Mouse (Mus musculus): ENCODE results near the gene Trim14. TPM values are rescaled to one million over a fixed set of nuclear protein-coding genes. Genes with fewer than 3 reads are reported as not detected.

The Trim14 gene
- total and polyA plus RNA-seq, 3 experiments, result 2.1 to 2.9 (median 2.5) TPM

- intact Hi-C loops (cut with DNase I), result no loop called here
- TF ChIP-seq EP300 (IDR thresholded peaks at IDR 0.05; ENCODE audit: insufficient read depth, low read depth, low read length) (no peak), POLR2A (IDR thresholded peaks at IDR 0.05; ENCODE audit: insufficient read depth, low read depth, low read length) (no peak), CTCF (IDR thresholded peaks at IDR 0.05) (no peak)
- no peaks in the 10 kb centered on the region for H3K27me3 ChIP-seq (ENCODE audit: control insufficient read depth, insufficient read depth, low read length)
- no peaks in the 10 kb centered on the region for H3K4me1 ChIP-seq (ENCODE audit: control insufficient read depth, insufficient read depth, low read length)
- H3K79me2 ChIP-seq (replicated peaks; ENCODE audit: control insufficient read depth, insufficient read depth, low read length), result no peaks in the 10 kb centered on the region
- H3K36me3 ChIP-seq (ENCODE audit: control insufficient read depth, insufficient read depth, low read length), result no peaks in the 10 kb centered on the region
- H3K4me3 ChIP-seq, result no peak overlapping the region
- WGBS, result 95% methylated on average over 14 of the region's 14 CpGs
- H3K27ac ChIP-seq, result no peak overlapping the region
- H3K9ac ChIP-seq (ENCODE audit: low read depth, low read length), result no peak overlapping the region
- no peak for DNase-seq
Observed at GRCm38 (mm10) chr4:46562841-46563240, 26.9 kb upstream of the Trim14 start.

- WGBS, result 68% methylated on average over 5 of the region's 5 CpGs
- no peak for TF ChIP-seq CTCF (IDR thresholded peaks at IDR 0.05)
- TF ChIP-seq EP300 (IDR thresholded peaks at IDR 0.05; ENCODE audit: insufficient read depth, low read depth, low read length), result no peak
- TF ChIP-seq POLR2A (IDR thresholded peaks at IDR 0.05; ENCODE audit: insufficient read depth, low read depth, low read length), result no peak
Observed at GRCm38 (mm10) chr4:46562037-46562436, 26.1 kb upstream of the Trim14 start.

GRCm38 (mm10) chr4:46560069-46560705, 24.2 kb upstream of the Trim14 start:
- no peak overlapping the region for H3K9ac ChIP-seq (ENCODE audit: low read depth, low read length)
- intact Hi-C loops (cut with DNase I), result no loop called here
- 74% methylated on average over 14 of the region's 14 CpGs for WGBS
- no peak for DNase-seq
- H3K4me3 ChIP-seq, result no peak overlapping the region
- H3K36me3 ChIP-seq (ENCODE audit: control insufficient read depth, insufficient read depth, low read length), result no peaks in the 10 kb centered on the region
- no peaks in the 10 kb centered on the region for H3K79me2 ChIP-seq (replicated peaks; ENCODE audit: control insufficient read depth, insufficient read depth, low read length)
- no peak for TF ChIP-seq POLR2A (IDR thresholded peaks at IDR 0.05; ENCODE audit: insufficient read depth, low read depth, low read length)
- no peak for TF ChIP-seq CTCF (IDR thresholded peaks at IDR 0.05)
- TF ChIP-seq EP300 (IDR thresholded peaks at IDR 0.05; ENCODE audit: insufficient read depth, low read depth, low read length), result no peak
- H3K27ac ChIP-seq, result no peak overlapping the region
- H3K4me1 ChIP-seq (ENCODE audit: control insufficient read depth, insufficient read depth, low read length), result no peaks in the 10 kb centered on the region
- no peaks in the 10 kb centered on the region for H3K27me3 ChIP-seq (ENCODE audit: control insufficient read depth, insufficient read depth, low read length)

More at GRCm38 (mm10) chr4:46562037-46562436, 26.1 kb upstream of the Trim14 start:
- H3K36me3 ChIP-seq (ENCODE audit: control insufficient read depth, insufficient read depth, low read length), result no peaks in the 10 kb centered on the region
- no peak overlapping the region for H3K4me3 ChIP-seq
- intact Hi-C loops (cut with DNase I), result no loop called here
- H3K79me2 ChIP-seq (replicated peaks; ENCODE audit: control insufficient read depth, insufficient read depth, low read length), result no peaks in the 10 kb centered on the region
- no peaks in the 10 kb centered on the region for H3K4me1 ChIP-seq (ENCODE audit: control insufficient read depth, insufficient read depth, low read length)
- DNase-seq, result no peak
- no peak overlapping the region for H3K27ac ChIP-seq
- H3K27me3 ChIP-seq (ENCODE audit: control insufficient read depth, insufficient read depth, low read length), result no peaks in the 10 kb centered on the region
- H3K9ac ChIP-seq (ENCODE audit: low read depth, low read length), result no peak overlapping the region

GRCm38 (mm10) chr4:46558672-46559667, 23.0 kb upstream of the Trim14 start:
- Histone ChIP-seq H3K4me1 (ENCODE audit: control insufficient read depth, insufficient read depth, low read length) (no peaks in the 10 kb centered on the region), H3K4me3 (no peak overlapping the region), H3K27me3 (ENCODE audit: control insufficient read depth, insufficient read depth, low read length) (no peaks in the 10 kb centered on the region), H3K27ac (no peak overlapping the region), H3K36me3 (ENCODE audit: control insufficient read depth, insufficient read depth, low read length) (no peaks in the 10 kb centered on the region), H3K9ac (ENCODE audit: low read depth, low read length) (no peak overlapping the region), H3K79me2 (replicated peaks; ENCODE audit: control insufficient read depth, insufficient read depth, low read length) (no peaks in the 10 kb centered on the region)
- intact Hi-C loops (cut with DNase I), result no loop called here
- no peak for DNase-seq
- TF ChIP-seq POLR2A (IDR thresholded peaks at IDR 0.05; ENCODE audit: insufficient read depth, low read depth, low read length) (no peak), CTCF (IDR thresholded peaks at IDR 0.05) (no peak), EP300 (IDR thresholded peaks at IDR 0.05; ENCODE audit: insufficient read depth, low read depth, low read length) (no peak)
- 62% methylated on average over 22 of the region's 22 CpGs for WGBS

GRCm38 (mm10) chr4:46556933-46557332, 21.0 kb upstream of the Trim14 start:
- intact Hi-C loops (cut with DNase I), result no loop called here
- TF ChIP-seq EP300 (IDR thresholded peaks at IDR 0.05; ENCODE audit: insufficient read depth, low read depth, low read length) (no peak), POLR2A (IDR thresholded peaks at IDR 0.05; ENCODE audit: insufficient read depth, low read depth, low read length) (no peak), CTCF (IDR thresholded peaks at IDR 0.05) (no peak)
- H3K4me1 ChIP-seq (ENCODE audit: control insufficient read depth, insufficient read depth, low read length), result no peaks in the 10 kb centered on the region
- H3K27ac ChIP-seq, result no peak overlapping the region
- WGBS, result 63% methylated on average over 3 of the region's 3 CpGs
- no peaks in the 10 kb centered on the region for H3K79me2 ChIP-seq (replicated peaks; ENCODE audit: control insufficient read depth, insufficient read depth, low read length)
- no peaks in the 10 kb centered on the region for H3K27me3 ChIP-seq (ENCODE audit: control insufficient read depth, insufficient read depth, low read length)
- no peak overlapping the region for H3K9ac ChIP-seq (ENCODE audit: low read depth, low read length)
- no peaks in the 10 kb centered on the region for H3K36me3 ChIP-seq (ENCODE audit: control insufficient read depth, insufficient read depth, low read length)
- DNase-seq, result no peak
- H3K4me3 ChIP-seq, result no peak overlapping the region

- Histone ChIP-seq H3K9ac (ENCODE audit: low read depth, low read length) (no peak overlapping the region), H3K4me3 (no peak overlapping the region), H3K4me1 (ENCODE audit: control insufficient read depth, insufficient read depth, low read length) (no peaks in the 10 kb centered on the region), H3K27ac (no peak overlapping the region), H3K36me3 (ENCODE audit: control insufficient read depth, insufficient read depth, low read length) (no peaks in the 10 kb centered on the region), H3K27me3 (ENCODE audit: control insufficient read depth, insufficient read depth, low read length) (no peaks in the 10 kb centered on the region), H3K79me2 (replicated peaks; ENCODE audit: control insufficient read depth, insufficient read depth, low read length) (no peaks in the 10 kb centered on the region)
- intact Hi-C loops (cut with DNase I), result no loop called here
- no peak for DNase-seq
- TF ChIP-seq CTCF (IDR thresholded peaks at IDR 0.05), result no peak
- no peak for TF ChIP-seq POLR2A (IDR thresholded peaks at IDR 0.05; ENCODE audit: insufficient read depth, low read depth, low read length)
- TF ChIP-seq EP300 (IDR thresholded peaks at IDR 0.05; ENCODE audit: insufficient read depth, low read depth, low read length), result no peak
- WGBS, result 87% methylated on average over 9 of the region's 9 CpGs
Observed at GRCm38 (mm10) chr4:46555762-46556161, 19.8 kb upstream of the Trim14 start.

Measured in heart, adult 2 months (tissue).